Mouse (Mus musculus): ENCODE data around the gene Fstl5. TPM values are rescaled to one million over a fixed set of nuclear protein-coding genes. Genes with fewer than 3 reads are reported as not detected.

Gene Fstl5
- polyA plus RNA-seq, 1 experiment from 2014 or later, result 7.3 TPM

DNA sequence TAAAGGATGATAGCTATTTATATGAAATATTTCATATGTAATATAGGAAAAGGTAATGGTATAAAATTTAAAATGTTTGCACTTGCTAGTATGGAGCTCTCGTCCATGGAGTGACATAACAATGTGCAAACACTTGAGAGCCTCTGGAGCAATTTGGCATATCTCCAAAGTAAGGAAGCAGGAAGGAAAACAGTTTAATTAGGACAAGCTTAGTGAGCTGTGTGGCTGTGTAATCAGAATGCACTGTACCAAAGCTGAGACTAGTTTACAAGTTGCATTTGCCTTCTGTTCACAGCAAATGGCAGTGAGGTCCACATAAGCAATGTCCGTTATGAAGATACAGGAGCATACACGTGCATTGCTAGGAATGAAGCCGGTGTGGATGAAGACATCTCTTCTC, 519.1 kb downstream of the Fstl5 start:
- 71% methylated on average over 4 of the region's 4 CpGs for WGBS
- no peak overlapping the region for H3K4me2 ChIP-seq (ENCODE audit: low read length)
- H3K27me3 ChIP-seq (replicated peaks; ENCODE audit: control insufficient read depth, insufficient read depth, low read length), result no peaks in the 10 kb centered on the region
- H3K4me1 ChIP-seq (replicated peaks; ENCODE audit: control insufficient read depth, insufficient read depth, low read length), result no peaks in the 10 kb centered on the region
- no peak overlapping the region for H3K4me3 ChIP-seq (ENCODE audit: low read depth, low read length)
- no peak for DNase-seq (ENCODE audit: low spot score)
- H3K27ac ChIP-seq (ENCODE audit: low read depth), result no peak overlapping the region
- no peaks in the 10 kb centered on the region for H3K9me3 ChIP-seq (ENCODE audit: control insufficient read depth, low read length)
- H3K36me3 ChIP-seq (ENCODE audit: control insufficient read depth, insufficient read depth, low read length), result no peaks in the 10 kb centered on the region
- H3K9ac ChIP-seq (ENCODE audit: low read length), result no peak overlapping the region
- ATAC-seq (replicated peaks; ENCODE audit: low FRiP score, low TSS enrichment, low read depth), result no peak

DNA sequence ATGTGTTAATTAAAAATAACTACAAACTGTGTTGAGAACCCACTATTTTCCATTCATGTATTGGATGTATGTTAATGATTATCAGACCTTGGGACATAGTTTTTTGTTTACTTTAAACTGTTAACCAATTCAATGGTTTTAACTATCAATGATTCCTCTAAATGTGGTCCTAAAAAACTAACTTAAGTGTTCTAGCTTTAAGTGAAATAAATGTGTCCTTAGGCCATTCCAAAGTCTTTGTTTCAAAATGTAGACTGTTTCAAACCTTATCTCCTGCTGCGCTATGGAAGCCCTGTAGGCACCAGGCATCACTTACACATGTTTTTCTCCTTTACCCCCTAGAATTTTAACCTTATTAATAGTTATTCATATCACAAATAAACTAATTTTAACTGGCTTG, 546.0 kb downstream of the Fstl5 start:
- no peaks in the 10 kb centered on the region for H3K36me3 ChIP-seq (ENCODE audit: control insufficient read depth, insufficient read depth, low read length)
- H3K9ac ChIP-seq (ENCODE audit: low read length), result no peak overlapping the region
- H3K4me1 ChIP-seq (replicated peaks; ENCODE audit: control insufficient read depth, insufficient read depth, low read length), result no peaks in the 10 kb centered on the region
- no peak overlapping the region for H3K4me2 ChIP-seq (ENCODE audit: low read length)
- no peak for ATAC-seq (replicated peaks; ENCODE audit: low FRiP score, low TSS enrichment, low read depth)
- no peak overlapping the region for H3K4me3 ChIP-seq (ENCODE audit: low read depth, low read length)
- DNase-seq (ENCODE audit: low spot score), result no peak
- H3K27ac ChIP-seq (ENCODE audit: low read depth), result no peak overlapping the region
- no peaks in the 10 kb centered on the region for H3K9me3 ChIP-seq (ENCODE audit: control insufficient read depth, low read length)
- 92% methylated on average over 1 of the region's 1 CpGs for WGBS
- H3K27me3 ChIP-seq (replicated peaks; ENCODE audit: control insufficient read depth, insufficient read depth, low read length), result no peaks in the 10 kb centered on the region

DNA sequence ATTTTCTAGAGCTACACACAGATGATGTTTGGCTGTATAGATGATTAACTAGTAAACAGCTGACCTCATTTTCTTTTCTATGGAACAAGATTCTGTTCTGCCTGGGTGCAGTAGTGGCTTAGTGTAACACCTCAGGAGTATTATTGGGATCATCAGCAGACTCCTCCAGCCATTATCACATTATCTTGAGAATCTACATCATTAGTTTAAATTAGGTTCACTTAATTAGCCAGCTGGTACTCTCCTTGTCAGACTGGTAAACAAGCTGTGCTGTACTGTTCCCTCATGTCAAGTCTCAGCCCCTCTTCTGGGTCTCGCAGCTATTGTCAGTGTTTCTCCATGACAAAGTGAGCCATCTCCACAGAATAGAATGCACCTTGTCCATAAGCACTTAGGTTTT, 580.2 kb downstream of the Fstl5 start:
- 51% methylated on average over 1 of the region's 1 CpGs for WGBS
- H3K27ac ChIP-seq (ENCODE audit: low read depth), result no peak overlapping the region
- H3K4me2 ChIP-seq (ENCODE audit: low read length), result no peak overlapping the region
- H3K9ac ChIP-seq (ENCODE audit: low read length), result no peak overlapping the region
- H3K36me3 ChIP-seq (ENCODE audit: control insufficient read depth, insufficient read depth, low read length), result no peaks in the 10 kb centered on the region
- no peaks in the 10 kb centered on the region for H3K27me3 ChIP-seq (replicated peaks; ENCODE audit: control insufficient read depth, insufficient read depth, low read length)
- DNase-seq (ENCODE audit: low spot score), result no peak
- ATAC-seq (replicated peaks; ENCODE audit: low FRiP score, low TSS enrichment, low read depth), result no peak
- H3K4me1 ChIP-seq (replicated peaks; ENCODE audit: control insufficient read depth, insufficient read depth, low read length), result no peaks in the 10 kb centered on the region
- no peak overlapping the region for H3K4me3 ChIP-seq (ENCODE audit: low read depth, low read length)
- no peaks in the 10 kb centered on the region for H3K9me3 ChIP-seq (ENCODE audit: control insufficient read depth, low read length)

DNA sequence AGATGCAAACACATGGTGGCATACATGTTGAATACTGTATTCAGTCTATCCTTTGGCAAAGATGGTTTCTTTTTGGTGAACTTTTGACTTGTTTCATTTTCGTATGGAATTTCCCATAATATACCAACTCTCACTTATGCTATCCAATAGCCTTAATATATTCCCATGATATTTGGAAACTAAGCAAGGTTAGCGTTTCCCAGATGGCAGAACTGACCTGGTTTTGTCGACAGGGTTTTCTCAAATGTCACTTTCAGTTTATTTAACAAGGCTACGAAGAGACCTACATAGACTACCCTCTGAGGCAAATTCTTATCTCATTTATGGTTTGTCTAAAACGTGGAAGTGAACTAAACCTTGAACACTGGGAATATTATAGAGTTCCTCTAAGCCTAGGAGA, 596.8 kb downstream of the Fstl5 start:
- H3K36me3 ChIP-seq (ENCODE audit: control insufficient read depth, insufficient read depth, low read length), result no peaks in the 10 kb centered on the region
- ATAC-seq (replicated peaks; ENCODE audit: low FRiP score, low TSS enrichment, low read depth) (no peak), DNase-seq (ENCODE audit: low spot score) (no peak)
- 42% methylated on average over 5 of the region's 5 CpGs for WGBS
- no peaks in the 10 kb centered on the region for H3K27me3 ChIP-seq (replicated peaks; ENCODE audit: control insufficient read depth, insufficient read depth, low read length)
- no peak overlapping the region for H3K9ac ChIP-seq (ENCODE audit: low read length)
- no peaks in the 10 kb centered on the region for H3K9me3 ChIP-seq (ENCODE audit: control insufficient read depth, low read length)
- H3K4me3 ChIP-seq (ENCODE audit: low read depth, low read length), result no peak overlapping the region
- H3K4me1 ChIP-seq (replicated peaks; ENCODE audit: control insufficient read depth, insufficient read depth, low read length), result no peaks in the 10 kb centered on the region
- no peak overlapping the region for H3K4me2 ChIP-seq (ENCODE audit: low read length)
- H3K27ac ChIP-seq (ENCODE audit: low read depth), result no peak overlapping the region

DNA sequence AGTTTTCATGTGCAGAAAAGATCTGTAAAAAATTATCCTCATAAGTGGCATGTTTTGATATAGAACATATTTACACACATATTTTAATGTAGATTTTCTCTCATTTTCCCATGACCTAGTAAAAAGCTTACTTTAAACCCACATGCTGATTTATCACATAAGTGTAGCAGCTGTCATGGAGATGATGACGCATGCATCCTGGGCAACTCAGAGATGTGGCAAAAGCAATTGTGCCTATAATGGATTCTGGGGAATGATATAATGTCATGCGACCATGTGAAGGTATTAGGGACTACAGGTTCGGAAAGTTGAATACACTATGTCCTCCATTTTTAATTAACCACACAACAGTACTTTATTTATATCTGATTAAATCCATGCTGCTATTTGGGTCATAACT, 601.9 kb downstream of the Fstl5 start:
- Histone ChIP-seq H3K27ac (ENCODE audit: low read depth) (no peak overlapping the region), H3K4me1 (replicated peaks; ENCODE audit: control insufficient read depth, insufficient read depth, low read length) (no peaks in the 10 kb centered on the region), H3K9ac (ENCODE audit: low read length) (no peak overlapping the region), H3K4me3 (ENCODE audit: low read depth, low read length) (no peak overlapping the region), H3K27me3 (replicated peaks; ENCODE audit: control insufficient read depth, insufficient read depth, low read length) (no peaks in the 10 kb centered on the region), H3K4me2 (ENCODE audit: low read length) (no peak overlapping the region), H3K9me3 (ENCODE audit: control insufficient read depth, low read length) (no peaks in the 10 kb centered on the region), H3K36me3 (ENCODE audit: control insufficient read depth, insufficient read depth, low read length) (no peaks in the 10 kb centered on the region)
- DNase-seq (ENCODE audit: low spot score) (no peak), ATAC-seq (replicated peaks; ENCODE audit: low FRiP score, low TSS enrichment, low read depth) (no peak)
- 88% methylated on average over 3 of the region's 3 CpGs for WGBS

DNA sequence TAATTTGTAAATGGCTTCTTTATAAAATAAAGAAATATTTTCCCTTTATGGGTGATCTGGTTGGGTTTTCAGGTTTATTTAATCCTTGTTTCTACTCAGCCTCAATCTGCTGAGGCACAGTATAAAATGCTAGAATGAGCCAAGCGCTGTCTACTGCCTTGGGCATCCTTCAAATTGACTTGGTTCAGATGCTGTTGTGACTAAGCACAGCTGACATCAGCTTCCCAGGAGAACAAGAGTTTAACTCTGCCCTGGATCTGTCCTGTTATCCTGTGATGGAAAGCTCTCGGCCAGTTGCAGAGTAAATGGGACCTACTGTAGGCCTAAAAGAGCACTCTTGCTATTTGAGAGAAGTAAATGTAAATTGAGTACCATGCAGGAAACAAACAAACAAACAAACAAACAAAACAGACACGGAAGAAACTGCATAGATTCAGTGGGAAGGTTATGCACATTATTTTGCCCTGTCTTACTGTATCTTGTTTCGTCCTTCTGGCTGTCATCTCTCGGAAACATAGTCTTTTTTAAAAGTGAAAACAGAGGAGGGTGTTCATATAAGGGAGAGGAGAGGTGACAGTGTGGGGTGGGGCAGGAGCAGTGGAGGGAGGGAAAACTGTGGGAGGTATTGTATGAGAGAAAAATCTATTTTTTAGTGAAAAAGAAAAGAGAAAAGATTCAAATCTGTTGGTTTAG, 605.9 kb downstream of the Fstl5 start:
- 68% methylated on average over 5 of the region's 5 CpGs for WGBS
- ATAC-seq (replicated peaks; ENCODE audit: low FRiP score, low TSS enrichment, low read depth), result no peak
- DNase-seq (ENCODE audit: low spot score), result no peak

DNA sequence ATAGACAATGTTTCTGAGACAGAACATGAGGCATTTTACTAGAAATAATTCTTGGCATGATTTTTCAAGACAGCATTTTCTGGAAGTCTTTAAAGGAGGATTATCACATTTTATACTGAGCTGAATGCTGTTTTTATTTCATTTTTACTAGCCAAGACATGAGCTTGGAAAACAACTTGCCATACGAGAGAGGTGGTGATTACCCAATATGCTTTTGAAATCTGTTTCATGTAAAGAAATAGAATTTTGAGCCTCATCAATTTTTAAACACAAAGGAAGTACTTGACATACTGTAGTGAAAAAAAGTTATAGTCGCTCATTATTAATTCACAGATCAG, 606.4 kb downstream of the Fstl5 start:
- H3K36me3 ChIP-seq (ENCODE audit: control insufficient read depth, insufficient read depth, low read length), result no peaks in the 10 kb centered on the region
- DNase-seq (ENCODE audit: low spot score), result no peak
- no peak overlapping the region for H3K4me3 ChIP-seq (ENCODE audit: low read depth, low read length)
- no peak overlapping the region for H3K9ac ChIP-seq (ENCODE audit: low read length)
- no peak for ATAC-seq (replicated peaks; ENCODE audit: low FRiP score, low TSS enrichment, low read depth)
- no peaks in the 10 kb centered on the region for H3K4me1 ChIP-seq (replicated peaks; ENCODE audit: control insufficient read depth, insufficient read depth, low read length)
- no peak overlapping the region for H3K4me2 ChIP-seq (ENCODE audit: low read length)
- no peak overlapping the region for H3K27ac ChIP-seq (ENCODE audit: low read depth)
- WGBS, result 81% methylated on average over 2 of the region's 2 CpGs
- no peaks in the 10 kb centered on the region for H3K9me3 ChIP-seq (ENCODE audit: control insufficient read depth, low read length)
- H3K27me3 ChIP-seq (replicated peaks; ENCODE audit: control insufficient read depth, insufficient read depth, low read length), result no peaks in the 10 kb centered on the region

More for the DNA sequence above, 605.9 kb downstream of the Fstl5 start:
- no peak overlapping the region for H3K4me3 ChIP-seq (ENCODE audit: low read depth, low read length)
- no peak overlapping the region for H3K9ac ChIP-seq (ENCODE audit: low read length)
- no peaks in the 10 kb centered on the region for H3K4me1 ChIP-seq (replicated peaks; ENCODE audit: control insufficient read depth, insufficient read depth, low read length)
- no peaks in the 10 kb centered on the region for H3K9me3 ChIP-seq (ENCODE audit: control insufficient read depth, low read length)
- H3K27ac ChIP-seq (ENCODE audit: low read depth), result no peak overlapping the region
- no peaks in the 10 kb centered on the region for H3K36me3 ChIP-seq (ENCODE audit: control insufficient read depth, insufficient read depth, low read length)
- H3K27me3 ChIP-seq (replicated peaks; ENCODE audit: control insufficient read depth, insufficient read depth, low read length), result no peaks in the 10 kb centered on the region
- no peak overlapping the region for H3K4me2 ChIP-seq (ENCODE audit: low read length)

DNA sequence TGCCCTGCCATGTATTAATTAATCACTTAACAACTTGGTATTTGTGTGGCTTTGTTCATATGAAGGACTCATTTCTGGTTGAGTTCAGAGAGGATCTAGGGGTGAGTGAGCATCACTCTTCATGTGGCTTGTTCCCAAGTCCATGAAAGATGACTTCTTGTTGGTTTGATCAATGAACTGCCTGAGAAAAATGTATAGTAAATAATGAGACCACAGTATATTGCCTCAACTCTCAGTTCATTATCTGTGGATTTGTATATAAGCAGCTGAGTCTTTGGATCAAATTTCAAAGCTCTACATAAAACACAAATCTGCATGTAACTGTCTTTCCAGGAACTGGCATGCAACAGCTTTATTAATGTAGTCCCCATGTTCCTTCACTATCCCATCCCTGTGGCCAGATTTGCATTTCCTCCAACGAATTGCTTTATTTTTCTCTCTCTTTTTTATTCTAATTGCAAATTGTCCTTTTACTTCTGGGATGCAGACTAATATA, 623.1 kb downstream of the Fstl5 start:
- no peak overlapping the region for H3K27ac ChIP-seq (ENCODE audit: low read depth)

DNA sequence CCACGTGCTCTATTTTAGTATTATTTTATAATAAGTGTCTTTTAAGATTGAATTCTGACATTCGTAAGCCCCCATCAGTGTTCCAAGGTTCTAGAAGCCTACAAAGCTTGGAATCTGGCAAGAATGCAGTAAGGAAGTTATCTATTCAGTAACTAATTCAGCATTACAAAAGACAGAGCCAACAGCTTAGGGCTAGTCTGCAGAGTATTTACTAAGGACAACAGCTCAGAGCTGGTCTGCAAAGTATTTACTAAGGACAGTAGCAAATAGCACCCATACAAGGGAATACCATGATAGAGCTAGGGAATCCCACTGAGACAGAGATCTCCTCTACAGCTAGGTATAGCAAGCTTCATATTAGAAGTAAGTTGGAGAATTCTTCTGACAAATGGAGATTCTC, 665.2 kb downstream of the Fstl5 start:
- Histone ChIP-seq H3K4me2 (ENCODE audit: low read length) (no peak overlapping the region), H3K9ac (ENCODE audit: low read length) (no peak overlapping the region), H3K36me3 (ENCODE audit: control insufficient read depth, insufficient read depth, low read length) (no peaks in the 10 kb centered on the region), H3K4me3 (ENCODE audit: low read depth, low read length) (no peak overlapping the region), H3K27me3 (replicated peaks; ENCODE audit: control insufficient read depth, insufficient read depth, low read length) (no peaks in the 10 kb centered on the region), H3K9me3 (ENCODE audit: control insufficient read depth, low read length) (no peaks in the 10 kb centered on the region), H3K4me1 (replicated peaks; ENCODE audit: control insufficient read depth, insufficient read depth, low read length) (no peaks in the 10 kb centered on the region), H3K27ac (ENCODE audit: low read depth) (no peak overlapping the region)
- no peak for DNase-seq (ENCODE audit: low spot score)
- ATAC-seq (replicated peaks; ENCODE audit: low FRiP score, low TSS enrichment, low read depth), result no peak
- WGBS, result 84% methylated on average over 2 of the region's 2 CpGs

More for the DNA sequence above, 623.1 kb downstream of the Fstl5 start:
- DNase-seq (ENCODE audit: low spot score) (no peak), ATAC-seq (replicated peaks; ENCODE audit: low FRiP score, low TSS enrichment, low read depth) (no peak)
- Histone ChIP-seq H3K4me2 (ENCODE audit: low read length) (no peak overlapping the region), H3K4me3 (ENCODE audit: low read depth, low read length) (no peak overlapping the region), H3K27me3 (replicated peaks; ENCODE audit: control insufficient read depth, insufficient read depth, low read length) (no peaks in the 10 kb centered on the region), H3K9ac (ENCODE audit: low read length) (no peak overlapping the region), H3K36me3 (ENCODE audit: control insufficient read depth, insufficient read depth, low read length) (no peaks in the 10 kb centered on the region), H3K4me1 (replicated peaks; ENCODE audit: control insufficient read depth, insufficient read depth, low read length) (no peaks in the 10 kb centered on the region), H3K9me3 (ENCODE audit: control insufficient read depth, low read length) (no peaks in the 10 kb centered on the region)
- 69% methylated on average over 1 of the region's 1 CpGs for WGBS

Measured in intestine, embryonic 14.5 days (tissue).